Mouse (Mus musculus): ENCODE data around the gene Pcsk5. TPM values are rescaled to one million over a fixed set of nuclear protein-coding genes. Genes with fewer than 3 reads are reported as not detected.
A peak's percentile ranks its signal among the peaks of the same experiment; 100 is the strongest.

The Pcsk5 gene
- polyA plus RNA-seq, 1 experiment from 2014 or later: 5.2 TPM

DNA sequence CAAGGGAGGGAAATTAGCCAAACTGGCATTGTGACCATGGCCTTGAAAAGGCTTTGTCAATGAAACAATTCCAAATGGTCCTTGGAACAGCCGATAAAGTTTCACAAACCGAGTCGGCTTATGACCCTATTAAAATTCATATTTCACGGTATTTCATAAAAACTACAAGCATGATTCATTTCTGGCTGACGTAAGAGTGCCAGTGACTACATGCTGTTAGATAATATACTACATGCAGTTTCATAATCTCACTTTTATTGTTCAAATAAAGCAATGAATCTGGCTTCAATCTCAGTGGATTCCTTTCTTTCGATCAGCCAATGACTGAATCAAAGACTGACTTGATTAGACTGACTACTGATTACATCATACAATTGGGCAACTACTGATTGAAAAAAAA is 145.8 kb downstream of the Pcsk5 start:
- WGBS: 93% methylated on average over 6 of the region's 6 CpGs
- Histone ChIP-seq H3K4me3 (no peak overlapping the region), H3K4me1 (no peaks in the 10 kb centered on the region), H3K27me3 (no peaks in the 10 kb centered on the region), H3K9me3 (replicated peaks) (no peaks in the 10 kb centered on the region), H3K27ac (no peak overlapping the region), H3K9ac (no peak overlapping the region), H3K36me3 (ENCODE audit: poor library complexity, severe bottlenecking) (no peaks in the 10 kb centered on the region), H3K4me2 (no peak overlapping the region)
- no peak for ATAC-seq

DNA sequence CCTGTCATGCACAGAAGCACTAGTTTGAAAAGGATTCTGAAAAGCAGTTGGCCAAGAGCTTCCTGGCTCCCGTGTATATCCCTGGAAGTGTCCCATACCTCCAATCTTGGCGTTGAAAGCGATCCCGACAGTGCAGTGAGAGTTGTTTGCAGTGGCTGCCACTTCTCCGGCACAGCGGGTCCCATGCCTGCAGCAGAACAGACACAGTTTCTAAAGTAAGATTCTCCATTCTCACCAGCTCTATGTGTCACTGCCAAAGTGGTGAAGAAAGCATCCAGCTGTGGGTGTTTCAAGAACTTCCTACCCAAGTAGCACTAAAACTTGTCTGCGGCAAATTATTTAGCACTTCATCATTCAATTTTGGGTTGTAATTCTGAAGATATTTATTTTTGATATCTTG is 159.1 kb downstream of the Pcsk5 start:
- Histone ChIP-seq H3K4me2 (no peak overlapping the region), H3K9me3 (replicated peaks) (no peaks in the 10 kb centered on the region), H3K27me3 (no peaks in the 10 kb centered on the region), H3K27ac (no peak overlapping the region), H3K4me1 (no peaks in the 10 kb centered on the region), H3K9ac (no peak overlapping the region), H3K4me3 (no peak overlapping the region), H3K36me3 (ENCODE audit: poor library complexity, severe bottlenecking) (no peaks in the 10 kb centered on the region)
- 87% methylated on average over 7 of the region's 7 CpGs for WGBS
- ATAC-seq: no peak

DNA sequence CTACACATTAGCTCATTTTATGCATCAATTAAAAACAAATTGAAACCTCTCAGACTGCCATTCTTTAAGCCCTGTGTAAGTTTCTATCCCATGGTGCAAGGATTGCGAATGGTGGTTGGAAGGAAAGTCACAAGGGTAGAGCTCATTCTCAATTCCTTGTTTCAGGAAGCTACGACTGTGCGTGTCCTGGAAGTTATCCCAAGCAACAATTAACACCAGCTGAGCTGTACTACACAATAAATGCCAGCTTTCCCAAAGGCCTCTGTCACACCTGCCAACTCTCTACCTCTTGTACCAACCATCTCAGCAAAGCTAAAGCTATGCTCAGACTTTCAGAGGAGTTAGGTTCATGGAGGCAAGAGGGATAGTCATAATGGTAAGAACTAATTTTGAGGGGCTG is 174.8 kb downstream of the Pcsk5 start:
- ATAC-seq: peak; percentile 61; the same call in 1 of the 2 replicates
- Histone ChIP-seq H3K4me1 (peaks cover 6% of the 10 kb centered on the region; the same call in 1 of the 2 replicates), H3K4me2 (no peak overlapping the region), H3K36me3 (ENCODE audit: poor library complexity, severe bottlenecking) (no peaks in the 10 kb centered on the region), H3K27me3 (no peaks in the 10 kb centered on the region), H3K27ac (no peak overlapping the region), H3K9me3 (replicated peaks) (no peaks in the 10 kb centered on the region), H3K4me3 (no peak overlapping the region), H3K9ac (no peak overlapping the region)
- 55% methylated on average over 3 of the region's 3 CpGs for WGBS

DNA sequence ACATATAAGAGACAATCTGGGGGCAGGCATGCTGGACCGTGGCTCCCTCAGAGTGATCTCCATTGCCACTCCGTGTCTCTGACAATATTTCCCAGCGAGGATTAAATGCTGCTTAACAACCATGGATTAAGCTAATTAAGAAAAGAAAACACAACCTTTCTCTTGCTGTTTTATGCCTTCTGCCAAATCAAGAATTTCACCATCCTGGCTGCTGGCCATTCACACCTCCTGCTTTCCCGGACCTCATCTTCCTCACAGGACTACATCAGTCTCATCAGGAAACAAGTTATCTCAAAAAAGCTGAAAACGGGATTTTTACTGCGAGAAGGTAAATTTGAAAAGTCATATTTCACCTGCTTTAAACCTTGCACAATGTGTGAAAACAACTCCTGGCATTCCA is 175.2 kb downstream of the Pcsk5 start:
- Histone ChIP-seq H3K4me3 (no peak overlapping the region), H3K4me1 (peaks cover 6% of the 10 kb centered on the region; the same call in 1 of the 2 replicates), H3K27ac (no peak overlapping the region), H3K4me2 (no peak overlapping the region), H3K27me3 (no peaks in the 10 kb centered on the region), H3K9me3 (replicated peaks) (no peaks in the 10 kb centered on the region), H3K36me3 (ENCODE audit: poor library complexity, severe bottlenecking) (no peaks in the 10 kb centered on the region), H3K9ac (no peak overlapping the region)
- WGBS: 41% methylated on average over 6 of the region's 6 CpGs
- no peak for ATAC-seq

DNA sequence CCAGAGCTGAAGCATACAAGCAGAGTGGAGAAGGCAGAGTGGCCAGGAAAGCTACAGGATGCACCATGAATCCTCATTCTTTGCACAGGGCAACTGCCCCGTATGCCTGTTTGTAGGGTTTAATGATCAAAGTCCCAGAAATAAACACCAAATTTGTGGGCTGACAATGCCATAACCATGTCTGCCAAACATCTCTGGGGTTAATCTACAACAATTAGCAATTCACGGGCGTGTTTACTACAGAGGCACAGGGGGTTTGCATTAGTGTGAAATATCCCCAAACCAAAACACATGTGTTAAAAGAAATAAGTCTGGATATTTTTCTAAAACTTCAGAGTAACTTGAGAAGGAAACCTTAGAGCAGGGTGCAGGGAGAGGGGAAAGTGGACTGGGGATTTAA is 178.1 kb downstream of the Pcsk5 start:
- Histone ChIP-seq H3K36me3 (ENCODE audit: poor library complexity, severe bottlenecking) (no peaks in the 10 kb centered on the region), H3K9me3 (replicated peaks) (no peaks in the 10 kb centered on the region), H3K4me1 (peaks cover 6% of the 10 kb centered on the region; the same call in 1 of the 2 replicates), H3K27ac (no peak overlapping the region), H3K4me2 (no peak overlapping the region), H3K27me3 (no peaks in the 10 kb centered on the region), H3K4me3 (no peak overlapping the region), H3K9ac (no peak overlapping the region)
- no peak for ATAC-seq
- WGBS: 76% methylated on average over 3 of the region's 3 CpGs

DNA sequence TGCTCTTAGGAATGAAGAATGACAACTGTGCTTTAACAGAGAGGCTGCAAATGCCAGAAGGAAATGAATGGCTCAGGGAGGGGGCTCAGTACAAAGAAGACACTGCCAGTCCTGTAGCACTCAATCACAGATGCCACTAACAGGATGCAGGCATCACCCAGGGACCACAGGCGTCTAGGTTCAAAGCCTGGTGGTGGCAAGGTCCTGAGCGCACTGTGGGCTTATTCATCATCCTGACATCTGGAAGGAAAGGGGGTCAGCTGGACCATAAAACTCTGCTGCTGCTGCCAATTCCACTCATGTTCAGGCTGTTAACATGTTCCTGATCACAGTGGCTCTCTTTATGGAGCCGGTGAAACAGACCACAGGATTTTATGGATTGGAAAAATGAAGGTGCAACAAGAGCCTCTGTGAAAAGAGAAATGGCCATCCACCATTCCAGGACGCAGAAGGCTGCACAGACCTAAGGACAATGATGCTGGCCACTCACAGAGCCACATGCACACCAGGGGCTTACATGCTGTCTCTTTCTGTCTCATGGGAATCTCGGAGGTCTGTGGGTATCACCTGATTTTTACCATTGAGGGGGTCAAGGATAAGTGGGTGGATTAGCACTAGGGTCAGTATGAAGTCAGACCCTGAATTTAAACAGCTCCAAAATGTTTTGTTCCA is 186.5 kb downstream of the Pcsk5 start:
- no peak overlapping the region for H3K27ac ChIP-seq
- no peak overlapping the region for H3K9ac ChIP-seq
- no peaks in the 10 kb centered on the region for H3K4me1 ChIP-seq
- H3K9me3 ChIP-seq (replicated peaks): no peaks in the 10 kb centered on the region
- 60% methylated on average over 5 of the region's 5 CpGs for WGBS
- no peaks in the 10 kb centered on the region for H3K27me3 ChIP-seq
- no peaks in the 10 kb centered on the region for H3K36me3 ChIP-seq (ENCODE audit: poor library complexity, severe bottlenecking)
- ATAC-seq: peak; percentile 45; the same call in 1 of the 2 replicates
- H3K4me3 ChIP-seq: no peak overlapping the region
- H3K4me2 ChIP-seq: no peak overlapping the region

DNA sequence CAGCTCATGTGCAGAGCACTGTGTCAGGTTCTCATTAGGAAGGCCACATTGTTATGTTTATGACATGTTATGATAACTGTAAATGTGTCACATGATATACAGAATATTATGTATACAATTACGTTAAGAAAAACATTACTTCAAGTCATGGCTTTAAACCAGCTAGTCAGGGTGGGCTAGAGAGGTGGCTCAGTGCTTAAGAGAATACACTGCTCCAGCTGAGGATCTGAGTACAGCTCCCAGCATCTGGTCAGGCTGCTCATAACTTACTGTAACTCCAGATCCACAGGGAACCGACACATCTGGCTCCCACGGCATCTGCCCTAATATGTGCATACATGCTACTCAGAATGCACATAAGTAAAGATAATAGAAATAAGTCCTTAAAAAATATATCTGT is 187.5 kb downstream of the Pcsk5 start:
- H3K9me3 ChIP-seq (replicated peaks): no peaks in the 10 kb centered on the region
- H3K4me2 ChIP-seq: no peak overlapping the region
- no peaks in the 10 kb centered on the region for H3K36me3 ChIP-seq (ENCODE audit: poor library complexity, severe bottlenecking)
- no peaks in the 10 kb centered on the region for H3K27me3 ChIP-seq
- no peak overlapping the region for H3K27ac ChIP-seq
- H3K4me1 ChIP-seq: no peaks in the 10 kb centered on the region
- ATAC-seq: no peak
- H3K4me3 ChIP-seq: no peak overlapping the region
- WGBS: 92% methylated on average over 3 of the region's 3 CpGs
- no peak overlapping the region for H3K9ac ChIP-seq

DNA sequence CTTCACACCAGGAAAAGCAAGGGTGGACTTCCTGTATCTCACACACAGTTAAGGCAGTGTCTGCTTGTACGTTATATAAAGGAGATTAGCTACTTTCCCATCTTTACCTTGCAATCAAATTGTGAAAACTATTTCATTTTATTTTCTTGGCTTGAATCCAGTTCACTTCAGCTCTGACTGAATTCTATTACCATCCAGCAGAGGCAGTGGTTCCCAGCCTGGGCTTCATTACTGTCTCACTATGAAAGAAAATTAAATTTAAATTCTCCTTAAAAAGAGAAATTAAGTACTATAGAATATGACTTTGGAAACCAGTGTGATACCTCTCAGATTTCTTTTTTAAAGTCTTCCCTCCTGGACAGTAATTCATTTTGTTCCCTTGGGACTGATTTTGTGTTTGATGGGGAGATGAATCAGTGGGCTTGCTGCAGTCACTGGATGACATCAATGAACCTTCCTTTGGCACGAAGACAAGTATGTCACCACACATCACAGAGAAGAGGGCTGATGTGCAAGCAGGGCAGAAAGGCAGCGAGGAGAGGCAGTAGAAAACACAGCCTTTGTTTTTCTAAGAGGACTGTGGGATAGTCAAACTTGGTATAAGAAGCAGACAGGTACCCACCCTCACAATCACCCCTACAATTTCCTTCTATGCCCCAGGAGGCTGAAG is 194.2 kb downstream of the Pcsk5 start:
- ATAC-seq: no peak

DNA sequence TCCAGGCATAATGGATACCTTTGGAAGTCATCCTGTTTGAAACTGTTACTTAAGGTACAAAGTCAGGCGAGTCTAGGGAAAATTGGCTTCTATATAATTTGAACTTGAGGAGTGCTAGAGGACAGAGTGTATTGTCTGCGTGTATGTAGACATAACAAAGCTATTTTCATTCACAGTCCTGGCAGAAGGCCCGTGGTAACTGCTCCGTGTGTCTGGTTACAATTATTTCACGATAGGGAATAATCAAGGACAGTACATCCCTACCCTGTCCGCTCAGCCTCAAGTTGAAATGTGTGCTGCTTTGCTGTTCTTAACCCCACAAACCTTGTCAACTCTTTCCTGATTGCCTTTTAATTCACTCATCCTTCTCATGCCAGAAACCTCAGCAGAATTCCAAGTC is 201.4 kb downstream of the Pcsk5 start:
- Histone ChIP-seq H3K4me1 (no peaks in the 10 kb centered on the region), H3K9ac (no peak overlapping the region), H3K4me3 (no peak overlapping the region), H3K36me3 (ENCODE audit: poor library complexity, severe bottlenecking) (no peaks in the 10 kb centered on the region), H3K27ac (no peak overlapping the region), H3K9me3 (replicated peaks) (no peaks in the 10 kb centered on the region), H3K27me3 (no peaks in the 10 kb centered on the region), H3K4me2 (no peak overlapping the region)
- 81% methylated on average over 6 of the region's 6 CpGs for WGBS
- no peak for ATAC-seq

More for the DNA sequence above, 194.2 kb downstream of the Pcsk5 start:
- WGBS: 77% methylated on average over 3 of the region's 3 CpGs
- no peak overlapping the region for H3K4me2 ChIP-seq
- no peak overlapping the region for H3K27ac ChIP-seq
- H3K36me3 ChIP-seq (ENCODE audit: poor library complexity, severe bottlenecking): no peaks in the 10 kb centered on the region
- no peak overlapping the region for H3K4me3 ChIP-seq
- H3K9me3 ChIP-seq (replicated peaks): no peaks in the 10 kb centered on the region
- H3K27me3 ChIP-seq: no peaks in the 10 kb centered on the region
- no peaks in the 10 kb centered on the region for H3K4me1 ChIP-seq
- H3K9ac ChIP-seq: no peak overlapping the region

DNA sequence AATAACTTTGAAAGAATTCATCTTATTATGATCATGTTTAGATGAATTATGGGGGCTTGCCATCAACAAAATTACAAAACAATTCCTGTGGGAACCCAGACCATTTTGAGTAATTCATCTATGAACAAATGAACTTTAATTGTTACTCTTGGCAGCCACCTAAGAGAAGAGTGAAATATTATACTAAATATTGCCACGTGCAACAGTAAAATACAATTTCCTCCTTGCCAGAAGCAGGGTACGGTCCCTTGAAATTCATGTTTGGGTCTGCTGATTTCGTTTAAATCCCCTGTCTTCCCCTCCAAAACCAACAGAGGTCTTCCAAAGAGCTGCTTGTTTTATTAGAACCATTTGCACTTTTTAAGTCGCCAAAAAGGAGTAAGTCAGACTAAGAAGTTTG is 221.8 kb downstream of the Pcsk5 start:
- Histone ChIP-seq H3K36me3 (ENCODE audit: poor library complexity, severe bottlenecking) (no peaks in the 10 kb centered on the region), H3K9ac (no peak overlapping the region), H3K4me3 (no peak overlapping the region), H3K27ac (no peak overlapping the region), H3K9me3 (replicated peaks) (no peaks in the 10 kb centered on the region), H3K4me1 (no peaks in the 10 kb centered on the region), H3K27me3 (no peaks in the 10 kb centered on the region), H3K4me2 (no peak overlapping the region)
- 91% methylated on average over 4 of the region's 4 CpGs for WGBS
- no peak for ATAC-seq

DNA sequence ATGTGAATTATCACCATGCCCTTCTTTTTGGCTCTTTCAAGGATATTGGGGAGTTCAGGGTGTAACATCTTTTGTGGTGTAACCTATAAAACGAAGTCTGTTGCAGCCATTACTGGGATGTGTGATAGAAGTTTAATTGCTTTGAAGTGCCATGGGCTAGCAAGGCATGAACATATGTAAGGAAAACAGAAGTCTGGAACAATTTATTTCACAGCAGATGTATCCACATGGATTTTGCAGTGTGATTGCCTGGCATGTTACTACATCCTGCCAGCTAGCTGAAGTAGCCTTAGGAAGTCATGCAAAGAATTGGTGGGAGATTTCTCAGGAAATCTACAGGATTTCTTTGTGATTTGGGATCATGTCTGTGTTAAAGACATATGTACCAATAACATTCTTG is 230.9 kb downstream of the Pcsk5 start:
- Histone ChIP-seq H3K9me3 (replicated peaks) (no peaks in the 10 kb centered on the region), H3K9ac (no peak overlapping the region), H3K36me3 (ENCODE audit: poor library complexity, severe bottlenecking) (no peaks in the 10 kb centered on the region), H3K4me1 (no peaks in the 10 kb centered on the region), H3K4me3 (no peak overlapping the region), H3K27ac (no peak overlapping the region), H3K27me3 (no peaks in the 10 kb centered on the region), H3K4me2 (no peak overlapping the region)
- 58% methylated on average over 1 of the region's 1 CpGs for WGBS
- no peak for ATAC-seq

DNA sequence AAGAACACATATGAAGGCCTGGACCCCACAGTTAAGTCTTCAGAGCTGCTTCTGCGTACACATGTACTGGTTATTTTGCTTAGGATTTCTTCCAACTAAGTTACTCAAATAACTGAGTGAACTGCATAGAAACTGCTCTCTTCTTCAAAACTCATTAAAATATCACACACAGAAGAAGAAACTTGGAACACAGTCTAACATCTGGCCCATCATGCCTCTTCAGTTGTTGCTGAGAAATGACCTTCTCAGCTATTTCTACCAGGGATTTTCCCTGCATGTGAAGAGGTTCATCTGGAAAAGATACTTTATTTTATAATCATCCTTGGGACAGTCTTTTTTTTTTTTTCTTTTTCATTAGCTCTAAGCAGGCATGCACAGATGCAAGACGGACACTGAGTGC is 231.3 kb downstream of the Pcsk5 start:
- H3K9ac ChIP-seq: no peak overlapping the region
- H3K4me1 ChIP-seq: no peaks in the 10 kb centered on the region
- no peaks in the 10 kb centered on the region for H3K27me3 ChIP-seq
- no peak for ATAC-seq
- no peaks in the 10 kb centered on the region for H3K36me3 ChIP-seq (ENCODE audit: poor library complexity, severe bottlenecking)
- no peaks in the 10 kb centered on the region for H3K9me3 ChIP-seq (replicated peaks)
- no peak overlapping the region for H3K4me2 ChIP-seq
- H3K27ac ChIP-seq: no peak overlapping the region
- 86% methylated on average over 2 of the region's 2 CpGs for WGBS
- no peak overlapping the region for H3K4me3 ChIP-seq

DNA sequence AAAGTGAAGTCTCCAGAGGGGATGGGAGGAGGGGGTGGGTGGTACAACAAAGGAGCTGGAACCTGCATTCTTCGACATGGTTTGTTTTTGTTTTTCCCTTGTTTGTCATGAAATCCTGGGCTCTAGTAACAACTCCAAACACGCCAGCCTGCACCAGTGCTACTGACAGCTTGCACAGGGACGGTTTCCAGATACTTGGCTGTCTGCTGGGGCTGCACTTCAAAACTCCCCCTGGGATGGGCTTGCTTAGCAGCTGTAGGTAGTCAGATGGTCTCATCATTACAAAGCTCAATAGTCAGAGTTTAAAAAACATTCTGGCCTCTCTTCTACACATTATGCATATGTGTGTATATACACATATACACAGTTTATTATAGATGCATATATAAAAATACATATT is 234.1 kb downstream of the Pcsk5 start:
- peak; percentile 84; the same call in 1 of the 2 replicates for ATAC-seq
- H3K4me1 ChIP-seq: 0 out of 2 replicates have a peak, but pooled peaks cover 3% of the 10 kb centered on the region
- no peak overlapping the region for H3K4me3 ChIP-seq
- H3K9me3 ChIP-seq (replicated peaks): no peaks in the 10 kb centered on the region
- H3K4me2 ChIP-seq: no peak overlapping the region
- 64% methylated on average over 3 of the region's 3 CpGs for WGBS
- no peak overlapping the region for H3K9ac ChIP-seq
- no peak overlapping the region for H3K27ac ChIP-seq
- no peaks in the 10 kb centered on the region for H3K36me3 ChIP-seq (ENCODE audit: poor library complexity, severe bottlenecking)
- no peaks in the 10 kb centered on the region for H3K27me3 ChIP-seq
